Mouse (Mus musculus): ENCODE results near the gene Fgd6. TPM values are rescaled to one million over a fixed set of nuclear protein-coding genes. Genes with fewer than 3 reads are reported as not detected.

The Fgd6 gene
- 1 to 10 TPM; 4.5 to 6.5 (median 5.7) TPM for total RNA-seq (2022)

GRCm38 (mm10) chr10:94035658-94036374 lies at the start of gene Fgd6, which contains the start of gene Vezt:
Fgd6 (plus strand) TSS chr10:94036001.
Vezt (minus strand) TSS chr10:94035817.
- DNase-seq = peak; percentile 98

GRCm38 (mm10) chr10:93994136-93994535 lies 41.7 kb upstream of the Fgd6 start:
- DNase-seq = no peak

GRCm38 (mm10) chr10:93995100-93995499 lies 40.7 kb upstream of the Fgd6 start:
- no peak for DNase-seq

DNA sequence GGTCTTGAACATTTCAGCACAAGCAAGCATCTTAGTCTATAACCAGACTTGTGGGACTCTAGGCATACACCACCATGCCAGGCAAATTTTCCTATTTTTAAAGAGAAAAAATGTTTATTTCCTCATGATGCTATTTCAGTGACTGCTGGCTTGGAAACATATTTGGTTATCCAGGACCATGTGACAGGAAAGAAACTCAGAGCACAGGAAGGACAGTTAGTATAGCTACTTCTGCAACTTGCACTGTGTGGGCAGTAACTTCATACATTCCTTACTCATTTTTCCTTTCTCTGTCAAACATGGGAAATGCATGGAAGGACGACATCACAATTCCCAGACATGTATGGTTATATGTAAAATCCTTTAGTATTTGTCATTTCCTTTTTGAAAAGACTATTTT lies 36.4 kb upstream of the Fgd6 start:
- no peak for DNase-seq

- peak; percentile 15 for DNase-seq
These were observed 35.6 kb upstream of the Fgd6 start for GRCm38 (mm10) chr10:94000223-94000622.

GRCm38 (mm10) chr10:94008356-94008755 lies 27.4 kb upstream of the Fgd6 start:
- DNase-seq = no peak

DNA sequence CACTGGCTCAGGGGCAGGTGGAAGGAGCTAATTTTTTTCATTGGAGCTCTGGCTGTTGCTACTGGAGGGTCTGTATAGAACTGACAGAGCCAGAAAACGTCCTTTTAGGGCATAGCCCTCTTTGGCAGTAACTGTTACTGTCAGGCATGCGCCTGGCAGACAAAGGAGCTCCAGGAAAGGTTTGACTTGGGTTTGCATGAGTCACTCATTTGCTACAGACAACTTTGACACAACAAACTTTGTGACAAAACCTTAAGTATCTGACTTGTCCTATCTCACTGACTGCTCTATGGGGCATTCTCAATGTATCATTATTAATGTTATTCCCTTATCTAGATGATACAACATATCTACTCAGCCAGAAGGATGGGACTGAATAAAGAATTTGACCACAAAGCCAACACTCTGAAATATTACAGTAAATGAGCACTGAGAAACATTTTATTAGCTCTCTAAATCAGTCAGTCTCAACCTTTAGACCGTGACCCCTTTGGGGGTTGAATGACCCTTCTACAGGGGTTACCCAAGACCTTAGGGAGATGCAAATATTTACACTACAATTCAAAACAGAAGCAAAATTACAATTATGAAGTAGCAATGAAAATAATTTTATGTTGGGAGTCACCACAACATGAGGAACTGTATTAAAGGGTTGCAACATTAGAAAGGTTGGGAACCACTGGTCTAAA lies 25.7 kb upstream of the Fgd6 start:
- no peak for DNase-seq

DNA sequence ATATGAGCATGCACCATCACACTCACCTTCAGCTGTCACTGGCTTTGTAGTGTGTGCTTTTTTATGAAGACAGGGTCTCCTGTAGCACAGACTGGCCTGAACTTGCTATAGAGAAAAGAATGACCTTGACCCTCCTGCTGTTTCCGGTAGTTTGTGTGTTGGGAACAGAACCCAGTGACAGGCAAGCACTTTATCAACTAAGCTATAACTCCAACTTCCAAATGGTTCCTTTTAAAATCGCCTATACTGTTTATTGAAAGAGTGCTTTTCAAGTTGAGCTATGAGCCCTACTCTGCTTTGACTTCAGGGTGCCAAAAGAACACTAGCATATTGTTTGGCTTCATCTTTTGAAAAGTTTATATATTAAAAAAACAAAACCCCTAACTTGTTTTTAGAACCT lies 24.8 kb upstream of the Fgd6 start:
- no peak for DNase-seq

- peak; percentile 17 for DNase-seq
These were observed 22.6 kb upstream of the Fgd6 start for GRCm38 (mm10) chr10:94013196-94013595.

DNA sequence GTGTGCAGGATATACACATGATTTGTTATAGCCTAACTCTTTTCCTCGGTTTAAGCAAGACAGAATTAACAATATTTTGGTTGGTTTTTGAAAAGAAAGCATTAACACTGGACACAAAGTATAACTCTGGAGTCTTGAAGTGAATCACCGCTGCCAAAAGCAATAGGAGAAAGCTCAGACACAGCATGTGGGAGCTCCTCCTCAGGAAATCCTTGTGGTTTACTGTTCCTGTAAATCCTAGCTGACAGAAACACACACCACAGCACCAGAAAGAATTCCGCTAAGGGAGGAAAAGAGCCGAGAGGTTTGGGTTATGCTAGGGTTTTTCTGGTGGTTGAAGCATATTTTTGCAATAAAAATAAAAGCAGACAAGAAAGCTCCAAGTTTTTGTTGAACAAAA lies 21.6 kb upstream of the Fgd6 start:
- DNase-seq = no peak

GRCm38 (mm10) chr10:94017455-94017854 lies 18.3 kb upstream of the Fgd6 start:
- DNase-seq = no peak

GRCm38 (mm10) chr10:94020587-94020986 lies 15.2 kb upstream of the Fgd6 start:
- DNase-seq = no peak

- DNase-seq = no peak
These were observed 14.7 kb upstream of the Fgd6 start for GRCm38 (mm10) chr10:94021059-94021458.

DNA sequence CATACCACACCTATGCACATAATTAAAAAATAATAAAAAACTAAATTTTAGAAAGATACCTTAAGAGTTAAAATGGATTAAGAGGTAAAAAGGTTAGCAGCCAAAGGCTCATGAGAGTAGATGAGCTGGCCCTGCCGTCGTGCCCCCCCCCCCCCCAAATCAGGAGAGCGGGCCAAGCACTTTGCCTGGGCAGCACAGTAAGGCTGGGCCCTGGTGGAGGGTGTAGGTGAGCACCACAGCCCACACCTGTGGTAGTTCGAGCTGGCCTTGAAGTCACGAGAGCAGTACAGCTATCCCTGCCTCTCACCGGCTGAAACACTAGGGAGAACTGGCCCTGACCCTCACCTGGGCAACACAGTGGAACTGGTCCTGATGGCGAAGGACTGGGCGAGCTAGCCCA lies 10.7 kb upstream of the Fgd6 start:
- no peak for DNase-seq

DNA sequence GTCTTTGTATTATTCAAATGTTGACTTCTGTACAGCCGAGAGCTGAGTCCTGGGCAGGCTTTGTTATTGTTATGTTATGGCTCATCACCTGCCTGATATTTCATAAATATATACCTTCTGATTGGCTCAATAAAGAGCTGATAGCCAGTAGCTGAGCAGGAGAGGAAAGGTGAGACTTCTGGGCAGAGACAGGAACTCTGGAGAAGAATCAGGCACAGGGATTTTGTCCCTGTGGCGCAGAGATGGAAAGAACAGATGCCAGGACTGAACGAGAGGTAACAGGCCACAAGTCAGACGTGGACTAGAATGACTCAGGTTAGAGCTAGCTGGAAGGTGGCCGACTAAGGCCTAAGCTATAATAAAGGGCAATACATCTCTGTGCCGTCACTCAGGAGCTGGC lies 7.3 kb upstream of the Fgd6 start:
- DNase-seq = no peak

DNA sequence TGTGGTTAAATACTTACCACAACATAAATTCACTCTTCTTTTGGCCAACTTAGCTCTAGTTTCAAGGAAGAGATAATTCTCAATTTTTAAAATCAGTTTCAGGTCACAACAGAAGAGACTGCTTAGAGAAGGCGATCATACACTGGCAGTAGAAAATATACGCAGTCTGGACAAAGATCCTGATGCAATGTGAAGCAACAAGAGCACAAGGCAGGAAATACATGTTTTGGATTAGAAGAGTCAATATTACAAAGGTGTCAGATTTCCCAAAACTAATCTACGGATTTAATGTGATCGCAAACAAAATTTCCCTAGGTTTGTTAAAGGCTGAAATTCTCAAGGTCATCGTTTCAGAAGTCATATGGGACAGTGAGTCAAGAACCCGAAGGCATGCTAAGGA lies 4.6 kb upstream of the Fgd6 start:
- DNase-seq = no peak

DNA sequence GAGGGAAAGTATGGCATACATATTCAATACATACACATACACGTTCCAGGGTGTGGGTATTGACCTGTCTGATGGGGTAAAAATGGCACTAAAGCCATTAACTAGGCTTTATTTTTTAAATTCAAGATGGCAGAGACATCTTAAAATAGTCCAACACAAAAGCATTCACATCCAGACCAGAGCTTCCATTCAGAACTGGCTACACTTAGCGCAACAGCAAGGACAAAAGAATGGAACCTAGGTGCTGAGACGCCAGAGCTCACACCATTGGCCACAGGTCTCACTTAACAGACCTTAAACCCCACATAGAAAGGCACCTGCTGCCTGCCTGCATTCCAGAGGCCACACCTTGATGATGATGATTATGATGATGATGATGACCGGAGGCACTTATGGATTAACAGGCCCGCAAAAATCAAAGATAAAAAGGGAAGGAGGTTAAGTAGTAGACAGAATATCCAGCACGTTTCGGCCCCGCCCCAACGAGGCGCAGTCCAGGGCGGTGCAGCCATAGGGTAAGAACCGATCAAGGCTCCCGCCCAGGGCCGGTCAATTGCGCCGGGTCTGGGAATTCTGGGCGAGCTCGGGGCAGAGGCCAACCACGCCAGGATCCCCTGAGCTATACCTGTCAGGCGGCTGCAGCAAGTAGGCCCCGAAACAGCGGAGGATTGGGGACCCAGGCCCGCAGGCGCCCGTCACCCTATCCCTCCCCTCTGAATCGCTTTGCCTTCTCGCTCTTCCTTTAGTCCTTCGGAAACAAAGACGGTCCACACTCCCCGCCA lies 734 bp upstream of the Fgd6 start:
- no peak for DNase-seq

DNA sequence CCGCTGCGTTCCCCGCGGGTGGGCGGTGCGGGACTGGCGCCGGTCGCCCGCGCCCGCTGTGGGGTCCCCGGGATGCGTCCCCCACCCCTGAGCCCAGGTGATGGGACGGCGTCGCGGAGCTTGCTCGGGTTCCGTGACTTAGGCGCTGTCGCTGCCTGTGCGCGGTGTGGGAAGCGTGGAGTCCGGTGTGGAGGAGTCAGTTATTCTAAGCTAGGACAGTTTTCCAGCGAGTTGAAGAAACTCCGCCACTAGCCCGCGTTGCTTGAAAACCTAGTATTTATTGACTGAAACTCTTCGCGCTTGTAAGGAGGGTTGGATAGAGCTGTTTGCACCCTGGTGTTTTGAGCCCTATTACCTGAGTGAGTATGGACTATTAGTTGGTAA lies 566 bp downstream of the Fgd6 start:
- no peak for DNase-seq

GRCm38 (mm10) chr10:94037196-94037595 lies 1.4 kb downstream of the Fgd6 start:
- no peak for DNase-seq

- DNase-seq = no peak
These were observed 1.8 kb downstream of the Fgd6 start for GRCm38 (mm10) chr10:94037596-94037995.

DNA sequence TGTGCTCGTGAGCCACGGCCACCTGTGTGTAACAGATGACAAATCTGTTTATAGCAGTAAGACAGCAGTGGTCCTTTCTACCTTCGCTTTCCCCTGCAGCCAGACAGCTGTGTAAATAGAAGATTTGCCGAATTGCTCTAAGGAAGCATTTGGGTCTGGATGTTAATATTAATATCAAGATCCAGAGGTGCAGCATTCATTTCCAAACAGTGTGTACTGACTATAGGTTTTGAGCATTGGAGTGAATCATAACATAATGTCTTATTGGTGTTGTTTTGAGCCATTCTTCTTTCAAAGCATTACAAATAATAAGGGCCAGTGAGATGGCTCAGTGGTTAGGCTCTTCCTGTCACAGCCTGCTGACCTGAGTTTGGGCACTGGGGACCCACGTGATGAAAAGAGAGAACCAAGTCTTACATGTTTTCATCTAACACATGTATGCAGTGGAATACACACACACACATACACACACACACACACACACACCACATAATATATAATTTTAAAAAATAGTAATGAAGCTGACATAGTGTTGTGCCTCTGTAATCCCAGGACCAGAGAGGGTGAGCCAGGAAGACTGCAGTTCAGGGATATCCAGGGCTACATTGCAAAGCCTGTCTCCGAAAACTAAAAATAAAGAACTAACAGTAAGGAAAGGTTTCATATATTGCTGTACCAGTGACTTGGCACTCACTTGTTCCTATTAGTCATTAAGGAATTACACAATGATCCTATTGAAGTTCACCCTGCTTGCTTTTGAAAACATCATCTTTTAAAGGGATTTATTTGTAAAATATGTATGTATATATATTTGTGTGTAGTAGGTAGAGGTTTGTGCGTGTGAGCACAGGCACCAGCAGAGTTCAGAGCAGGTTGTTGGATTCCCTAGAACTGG lies 2.8 kb downstream of the Fgd6 start:
- DNase-seq = no peak

GRCm38 (mm10) chr10:94043908-94044307 lies 8.1 kb downstream of the Fgd6 start:
- DNase-seq = no peak
